Mouse (Mus musculus): Measurements from ENCODE around the gene Cdc40.

- no peak for TF ChIP-seq CTCF (IDR thresholded peaks at IDR 0.05; ENCODE audit: borderline replicate concordance, insufficient read depth, low read length)
- TF ChIP-seq POLR2A (IDR thresholded peaks at IDR 0.05; ENCODE audit: low read depth, low read length), result no peak
Observed at GRCm38 (mm10) chr10:40850644-40851043, 32.5 kb downstream of the Cdc40 start.

Data from embryonic fibroblast, embryonic 13.5 days (primary cell).